Mouse (Mus musculus) CD8-positive naive resting alpha-beta T cell, adult 2 months (primary cell): ENCODE results near the gene St6galnac5.
A peak's percentile ranks its signal among the peaks of the same experiment; 100 is the strongest.

Experiments
- DNase-seq, 2 experiments: peaks; one replicate each; pipeline ENCODE4 v3.0.0; 2022; ENCODE audit warnings: low read depth in 2 of 2, low spot score in 2 of 2

St6galnac5 gene

DNA sequence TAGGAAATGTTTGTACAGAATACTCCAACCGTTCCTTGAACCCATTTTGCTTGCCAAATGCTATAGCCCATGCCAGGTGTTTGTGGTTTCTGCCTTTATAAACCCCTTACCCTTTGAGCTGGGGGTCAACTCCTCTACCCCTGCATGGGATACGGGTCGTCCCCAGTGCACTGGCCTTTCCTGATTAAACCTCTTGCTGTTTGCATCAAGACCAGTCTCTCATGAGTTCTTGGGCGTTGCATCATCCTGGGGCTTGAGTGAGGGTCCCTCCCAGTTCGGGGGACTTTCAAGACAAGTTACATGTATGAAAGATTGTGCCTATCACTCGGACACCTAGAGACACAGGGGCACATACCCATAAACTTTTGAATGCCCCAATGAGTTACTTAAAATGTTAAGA is 67.7 kb downstream of the St6galnac5 start:
- no peak for DNase-seq

DNA sequence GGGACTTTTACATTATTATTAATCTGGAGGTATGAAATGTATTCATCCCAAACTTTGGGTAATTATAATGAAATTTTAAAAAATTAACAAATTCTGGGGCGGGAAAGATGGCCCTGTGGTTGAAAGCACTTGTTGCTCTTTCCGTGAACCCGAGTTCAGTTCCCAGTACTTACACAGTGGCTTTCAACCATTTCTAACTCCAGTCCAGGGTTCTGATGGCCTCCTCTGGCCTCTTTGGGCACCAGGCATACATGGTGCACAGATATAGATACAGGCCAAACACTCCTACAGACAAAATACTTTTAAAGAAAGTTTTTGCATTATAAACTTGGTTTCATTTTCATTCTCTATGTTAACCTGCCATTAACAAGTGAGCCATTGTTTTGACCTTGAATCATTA is 68.4 kb downstream of the St6galnac5 start:
- no peak for DNase-seq

DNA sequence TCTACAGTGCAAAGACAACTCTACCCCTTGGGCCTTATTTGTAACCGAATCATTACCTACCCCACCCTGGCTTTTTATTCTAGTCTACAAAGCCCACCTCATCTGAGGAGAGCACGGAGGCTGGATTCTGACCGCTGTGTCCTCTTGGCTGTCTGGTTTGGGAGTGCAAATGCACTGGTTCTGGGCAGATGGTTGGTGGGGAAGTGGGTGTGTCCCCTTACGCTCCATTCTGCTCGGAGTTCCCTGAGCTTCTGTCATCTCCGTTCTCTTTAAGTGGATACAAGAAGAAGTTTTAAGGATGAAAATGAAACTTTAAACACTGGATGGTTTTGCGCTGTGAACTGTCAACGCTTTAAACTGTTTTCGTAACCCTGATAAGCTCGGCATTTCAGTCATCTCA is 68.9 kb downstream of the St6galnac5 start:
- no peak for DNase-seq

DNA sequence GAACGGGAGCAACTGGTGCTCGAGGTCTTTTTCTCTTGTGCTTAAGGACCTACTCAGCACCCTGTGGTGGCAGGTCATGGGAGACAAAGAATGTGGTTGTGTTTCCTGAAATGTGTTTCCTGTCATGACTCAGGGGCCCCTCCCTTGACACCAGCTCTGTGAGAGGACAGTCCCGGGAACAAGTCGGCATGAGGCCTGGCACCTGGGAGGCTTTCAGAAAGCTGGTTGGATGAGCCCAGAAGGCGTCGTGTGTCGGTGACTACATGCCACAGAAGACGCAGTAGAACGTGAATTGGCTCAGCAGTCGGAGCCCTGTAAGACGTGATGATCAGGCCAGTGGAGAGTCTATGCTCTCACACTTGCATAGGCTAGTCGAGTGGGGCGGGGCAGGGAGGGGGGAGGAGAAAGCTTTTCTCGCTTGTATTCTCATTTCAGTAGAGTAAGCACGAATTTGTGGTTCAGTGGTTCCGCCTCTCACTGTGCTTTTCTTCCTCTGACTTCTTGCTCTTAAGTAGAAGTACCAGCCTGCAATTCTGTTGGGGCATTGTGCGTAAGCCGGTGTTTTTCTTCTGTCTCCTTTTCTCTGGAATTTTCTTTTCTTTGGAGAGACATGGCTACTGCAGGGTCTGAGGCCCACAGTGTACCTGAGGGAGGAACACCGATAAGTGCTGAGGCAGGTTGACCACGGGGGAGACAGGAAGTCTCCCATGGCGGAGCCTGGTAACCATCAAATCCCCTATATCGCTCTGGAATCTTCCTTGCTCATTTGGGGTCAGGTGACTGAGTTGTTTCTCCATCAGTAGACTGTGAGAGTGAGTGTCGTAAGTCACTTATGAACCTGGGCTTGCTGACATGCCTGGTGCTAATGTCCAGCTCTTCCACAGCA is 69.6 kb downstream of the St6galnac5 start:
- peak; percentile 69 for DNase-seq

DNA sequence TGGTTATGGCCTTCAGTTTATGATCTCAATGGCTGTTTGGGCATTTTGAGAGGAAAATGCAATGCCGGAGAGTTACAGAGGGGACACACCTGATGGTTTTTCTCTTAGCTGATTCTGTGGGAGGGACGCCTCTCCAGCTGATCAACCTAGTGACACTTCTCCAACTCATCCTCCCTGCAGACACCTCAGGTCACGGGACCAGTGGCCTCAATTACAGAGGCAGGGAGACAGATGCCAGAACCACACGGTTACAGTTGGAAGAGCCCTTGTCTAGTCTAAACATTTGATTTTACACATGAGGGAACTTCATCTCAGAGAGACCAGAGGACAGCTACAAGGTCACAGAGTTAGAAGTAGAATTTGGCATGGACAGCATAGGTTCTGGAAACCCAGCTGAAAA is 70.5 kb downstream of the St6galnac5 start:
- no peak for DNase-seq

DNA sequence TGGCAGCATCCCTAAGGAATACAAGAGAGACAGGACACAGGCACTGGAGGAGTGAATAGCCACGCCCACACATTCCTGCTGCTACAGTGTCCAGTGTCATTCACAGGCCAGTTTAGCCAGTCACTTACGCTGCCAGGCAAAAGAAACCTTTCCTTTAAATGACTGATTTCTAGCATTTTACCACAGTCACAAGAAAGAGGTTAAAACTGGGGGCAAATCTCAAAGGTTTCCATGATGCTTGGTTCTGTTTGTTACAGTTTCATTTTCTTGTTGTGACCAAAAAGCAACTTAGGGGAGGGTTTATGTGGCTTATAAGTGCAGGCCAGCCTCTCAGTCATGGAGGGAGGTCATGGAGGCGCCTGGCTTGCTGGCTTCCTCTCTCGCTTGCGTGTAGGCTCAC is 74.4 kb downstream of the St6galnac5 start:
- DNase-seq = no peak

DNA sequence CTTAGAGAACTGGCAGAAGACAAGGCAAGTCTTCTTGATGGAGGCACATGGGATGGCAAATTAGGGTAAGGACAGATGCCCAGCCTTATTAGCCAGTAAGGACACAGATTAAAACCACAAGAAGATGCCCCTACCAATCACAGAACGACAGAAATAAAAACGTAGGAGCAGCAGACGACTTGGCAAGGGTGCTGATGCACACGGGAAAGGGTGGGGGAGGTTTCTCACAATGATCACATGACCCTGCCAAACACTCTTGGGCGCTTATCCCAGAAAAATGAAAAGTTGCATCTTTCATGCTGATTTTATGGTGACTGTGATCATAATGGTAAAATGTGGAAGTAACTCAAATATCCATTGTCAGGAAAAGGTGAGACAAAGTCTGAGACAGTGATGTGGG is 75.0 kb downstream of the St6galnac5 start:
- DNase-seq = no peak

DNA sequence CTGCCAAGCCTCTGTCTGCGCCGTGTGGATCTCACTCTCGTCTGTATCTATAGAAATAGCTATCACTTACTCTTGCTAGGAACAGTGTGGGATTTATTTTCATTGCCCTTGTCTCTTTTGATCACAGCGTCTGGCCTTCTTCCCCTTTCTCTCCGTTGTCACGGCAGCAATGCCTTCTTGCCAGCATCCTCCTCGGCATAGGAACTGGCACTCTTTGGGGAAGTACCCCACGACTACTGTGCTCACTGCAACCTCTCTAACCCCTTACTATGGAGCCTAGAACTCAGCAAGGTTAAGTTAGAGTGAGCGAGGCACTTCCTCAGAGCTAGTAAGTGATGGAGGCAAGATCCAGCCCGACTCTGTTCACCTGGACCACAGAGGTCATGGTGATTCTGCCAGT is 76.2 kb downstream of the St6galnac5 start:
- no peak for DNase-seq

DNA sequence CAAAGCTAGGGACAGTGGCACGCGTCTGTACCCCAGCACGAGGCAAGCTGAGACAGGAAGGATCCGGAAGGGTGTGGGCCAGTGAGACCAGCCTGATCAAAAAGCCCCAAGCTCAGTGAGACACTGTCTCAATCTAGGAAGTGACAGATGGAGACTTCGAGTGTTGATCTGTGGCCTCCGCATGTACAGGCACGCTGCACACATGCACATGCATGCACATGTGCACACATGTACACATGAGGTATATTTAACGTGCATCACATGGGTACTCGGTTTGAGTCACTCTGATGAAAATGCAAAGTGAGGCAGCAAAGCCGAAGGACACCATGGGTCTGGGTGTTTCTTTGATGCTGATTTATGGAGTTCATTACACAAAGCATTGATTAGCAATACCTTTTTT is 77.0 kb downstream of the St6galnac5 start:
- DNase-seq = no peak

DNA sequence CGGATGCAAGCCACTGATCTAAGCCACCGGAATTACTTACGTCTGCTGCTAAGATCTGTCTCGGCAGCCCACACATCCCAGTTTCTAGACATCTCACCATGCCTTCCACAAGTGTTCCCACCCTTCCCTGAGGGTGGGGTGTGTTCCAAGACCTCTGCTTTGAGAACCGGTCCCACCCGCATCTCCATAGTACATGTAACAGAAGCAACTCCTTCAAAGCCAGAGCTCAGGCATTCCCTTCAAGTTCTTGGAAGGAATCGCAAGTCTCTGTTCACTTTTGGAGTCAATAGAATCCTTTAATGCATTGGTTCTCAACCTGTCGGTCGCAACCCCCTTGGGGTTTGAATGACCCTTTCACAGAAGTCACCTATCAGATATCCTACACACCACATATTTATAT is 83.1 kb downstream of the St6galnac5 start:
- no peak for DNase-seq

DNA sequence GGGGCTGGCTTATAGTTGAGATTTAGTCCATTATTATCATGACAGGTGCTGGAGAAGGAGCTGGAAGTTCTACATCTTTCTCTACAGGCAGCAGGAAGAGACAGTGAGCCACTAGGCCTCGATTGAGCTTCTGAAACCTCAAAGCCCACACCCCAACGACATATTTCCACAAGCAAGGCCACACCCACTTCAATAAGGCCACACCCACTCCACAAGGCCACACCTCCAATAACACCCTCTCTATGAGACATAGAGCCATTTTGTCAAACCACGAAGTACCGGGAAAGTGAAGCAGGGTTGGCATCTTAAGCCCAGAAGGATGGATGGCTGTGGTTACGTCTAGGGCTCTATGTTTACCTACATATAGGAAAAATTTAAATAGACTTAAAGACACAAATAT is 84.8 kb downstream of the St6galnac5 start:
- DNase-seq = no peak

DNA sequence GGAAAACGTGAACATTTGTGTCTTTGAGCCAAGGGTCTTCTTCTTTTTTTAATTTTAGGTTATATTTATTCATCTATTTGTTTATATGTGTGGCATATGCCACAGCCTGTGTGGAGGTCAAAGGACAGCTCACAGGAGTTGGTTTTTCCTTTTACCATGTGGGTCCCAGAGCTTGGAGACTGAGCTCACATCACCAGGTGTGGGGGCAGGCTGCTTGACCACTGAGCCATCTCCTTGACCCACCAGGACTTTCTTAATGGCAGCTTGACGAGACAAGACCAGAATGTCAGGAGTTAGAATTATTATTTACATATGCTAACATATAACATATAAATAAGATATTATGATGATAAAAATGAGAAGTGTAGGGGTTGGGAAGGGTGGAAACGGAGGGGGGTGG is 85.9 kb downstream of the St6galnac5 start:
- DNase-seq = no peak

DNA sequence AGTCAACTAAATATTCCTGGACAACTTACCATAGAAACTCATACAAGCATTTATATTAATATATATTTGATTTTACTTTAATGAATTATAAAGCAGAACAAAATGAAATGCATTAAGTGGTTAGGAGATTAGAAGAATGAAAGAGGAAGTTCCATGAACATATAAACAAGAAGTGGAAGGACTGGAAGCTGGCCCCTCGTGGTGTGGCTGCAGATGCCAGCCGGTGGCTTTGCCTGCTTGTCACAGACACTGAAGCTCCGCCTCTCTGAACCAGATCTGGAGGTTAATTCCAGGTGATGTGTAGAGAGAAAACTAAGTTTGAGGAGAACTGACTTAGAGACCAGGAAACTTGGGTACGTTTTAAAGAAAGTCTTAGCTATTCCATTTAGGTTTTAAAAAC is 87.1 kb downstream of the St6galnac5 start:
- DNase-seq = no peak

DNA sequence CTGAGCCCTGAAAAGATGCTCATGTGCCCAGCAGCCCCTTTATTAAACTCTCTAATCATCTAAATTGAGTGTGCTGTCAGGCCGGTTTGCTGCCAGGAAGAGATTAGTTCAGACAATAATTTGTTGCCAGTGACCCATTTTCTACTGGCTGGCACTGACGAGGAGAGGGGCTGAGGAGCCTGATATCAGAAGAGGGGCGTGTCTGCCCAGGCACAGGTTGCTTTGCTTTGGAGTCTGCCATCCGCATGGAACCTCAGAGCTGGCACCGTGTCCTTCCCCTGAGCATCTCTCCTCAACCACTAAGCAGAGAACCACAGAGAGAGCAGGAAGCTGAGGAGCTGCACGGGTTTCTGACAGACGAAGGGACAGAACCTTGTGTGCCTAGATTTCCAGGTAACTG is 93.9 kb downstream of the St6galnac5 start:
- no peak for DNase-seq

DNA sequence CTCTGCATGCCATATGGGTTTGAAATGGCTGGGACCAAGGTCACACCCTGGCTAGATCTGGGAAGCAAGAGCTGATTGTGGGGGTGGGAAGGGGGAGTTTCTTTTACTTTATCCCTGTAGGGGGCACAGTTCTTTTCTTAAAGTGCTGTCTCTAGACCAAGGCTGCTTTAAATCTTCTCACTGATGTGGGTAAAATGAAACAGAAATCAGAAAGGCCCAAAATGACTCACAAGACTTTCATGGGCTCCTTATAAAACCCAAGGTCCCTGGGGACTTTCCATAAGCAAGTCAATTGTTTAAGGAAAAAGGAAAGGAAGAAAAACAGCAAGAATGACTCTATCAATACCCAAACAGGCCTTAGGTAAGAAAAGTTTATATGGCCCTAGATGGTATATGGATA is 95.3 kb downstream of the St6galnac5 start:
- DNase-seq = no peak

DNA sequence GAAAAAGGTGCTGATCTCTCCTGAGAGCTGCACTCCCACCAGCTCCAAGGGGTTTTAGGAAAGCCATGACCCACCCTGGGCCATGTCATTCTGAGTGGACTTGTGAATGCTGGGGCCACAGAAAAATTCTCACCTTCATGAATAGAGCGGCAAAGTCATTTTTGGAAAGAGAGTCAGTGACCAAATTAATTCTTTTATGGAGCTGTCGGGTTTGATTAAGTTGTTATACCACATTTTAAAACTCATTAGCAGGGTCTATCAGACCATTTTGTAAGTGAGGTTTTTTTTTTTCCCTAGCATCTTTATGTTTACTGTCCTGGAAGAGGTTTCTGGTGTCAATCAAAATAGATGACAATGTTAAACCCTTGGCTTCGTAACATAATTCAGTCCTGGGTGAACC is 98.5 kb downstream of the St6galnac5 start:
- no peak for DNase-seq

DNA sequence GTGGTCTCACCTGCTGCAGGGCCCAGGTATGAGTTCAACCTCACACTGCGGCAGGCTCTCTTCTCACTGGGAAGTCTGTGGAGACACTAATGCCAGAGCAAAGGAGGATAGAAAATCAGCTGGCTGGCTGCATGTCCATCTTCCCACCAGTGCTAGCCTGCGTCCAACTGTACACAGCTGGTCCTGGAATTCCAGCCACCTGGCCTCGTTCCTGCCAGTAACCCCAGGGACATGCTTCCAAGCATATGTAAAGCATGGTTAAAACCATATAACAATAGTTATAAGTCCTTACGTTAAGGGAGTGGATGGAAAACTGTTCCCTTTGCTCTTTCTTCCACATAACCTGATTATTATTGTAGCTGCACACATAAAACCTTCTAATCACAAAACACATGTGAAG is 100.3 kb downstream of the St6galnac5 start:
- no peak for DNase-seq

DNA sequence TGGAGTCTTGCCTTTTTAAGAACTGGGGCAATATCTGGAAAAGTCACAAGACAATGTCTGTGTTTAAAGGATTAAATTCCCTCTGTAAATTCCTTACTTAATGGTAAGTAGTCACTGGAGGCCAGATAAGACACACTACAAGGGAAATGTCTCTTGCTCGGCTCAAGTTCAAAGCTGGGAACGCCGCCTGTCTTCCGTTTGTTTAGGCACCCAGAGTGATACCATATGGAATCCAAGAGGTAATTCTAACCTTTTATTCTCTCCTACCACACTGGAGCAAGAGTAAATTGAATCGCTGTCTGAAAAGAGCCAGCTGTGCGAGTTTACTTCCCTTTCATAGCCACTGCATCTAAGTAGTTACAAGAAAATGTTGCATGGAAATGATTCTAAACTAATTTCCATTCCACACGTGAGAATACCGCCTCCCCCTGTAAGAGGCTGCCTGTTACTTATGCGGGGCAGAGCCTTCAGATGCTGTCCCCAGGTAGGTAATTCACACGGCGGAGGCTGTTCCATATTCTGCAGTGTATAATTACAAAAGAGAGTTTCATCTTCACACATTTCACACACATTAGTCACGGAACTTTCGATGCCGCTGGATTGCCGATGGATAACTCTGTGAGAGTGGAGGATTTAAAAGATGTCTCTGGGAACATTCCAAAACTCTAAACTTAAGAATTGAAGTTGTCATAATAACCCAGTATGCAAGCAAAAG is 101.8 kb downstream of the St6galnac5 start:
- DNase-seq = no peak

DNA sequence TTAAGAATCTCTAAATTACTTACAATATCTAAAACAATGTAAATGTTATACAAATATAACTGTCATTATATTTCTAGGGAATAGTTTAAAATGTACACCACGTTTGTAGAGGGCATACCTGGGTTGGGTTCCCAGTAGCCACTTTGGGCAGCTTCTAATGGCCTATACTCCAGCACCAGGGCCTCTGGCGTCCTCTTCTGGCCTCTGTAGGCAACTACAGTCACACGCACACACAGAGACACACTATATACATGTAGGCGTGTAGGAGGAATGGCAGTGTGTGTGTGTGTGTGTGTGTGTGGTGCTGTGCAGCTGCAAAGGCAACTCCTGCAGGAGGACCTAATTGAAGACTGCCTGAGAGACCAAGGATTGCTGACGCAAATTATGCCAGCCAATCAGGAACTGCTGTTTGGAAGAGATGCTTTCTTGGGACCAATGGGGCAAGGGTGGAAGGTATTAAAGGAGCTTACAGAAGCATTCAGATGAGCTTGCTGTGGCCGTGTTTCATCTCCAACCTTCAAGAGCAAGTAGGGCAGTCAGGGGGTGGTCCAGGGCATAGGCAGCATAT is 106.2 kb downstream of the St6galnac5 start:
- DNase-seq = no peak

DNA sequence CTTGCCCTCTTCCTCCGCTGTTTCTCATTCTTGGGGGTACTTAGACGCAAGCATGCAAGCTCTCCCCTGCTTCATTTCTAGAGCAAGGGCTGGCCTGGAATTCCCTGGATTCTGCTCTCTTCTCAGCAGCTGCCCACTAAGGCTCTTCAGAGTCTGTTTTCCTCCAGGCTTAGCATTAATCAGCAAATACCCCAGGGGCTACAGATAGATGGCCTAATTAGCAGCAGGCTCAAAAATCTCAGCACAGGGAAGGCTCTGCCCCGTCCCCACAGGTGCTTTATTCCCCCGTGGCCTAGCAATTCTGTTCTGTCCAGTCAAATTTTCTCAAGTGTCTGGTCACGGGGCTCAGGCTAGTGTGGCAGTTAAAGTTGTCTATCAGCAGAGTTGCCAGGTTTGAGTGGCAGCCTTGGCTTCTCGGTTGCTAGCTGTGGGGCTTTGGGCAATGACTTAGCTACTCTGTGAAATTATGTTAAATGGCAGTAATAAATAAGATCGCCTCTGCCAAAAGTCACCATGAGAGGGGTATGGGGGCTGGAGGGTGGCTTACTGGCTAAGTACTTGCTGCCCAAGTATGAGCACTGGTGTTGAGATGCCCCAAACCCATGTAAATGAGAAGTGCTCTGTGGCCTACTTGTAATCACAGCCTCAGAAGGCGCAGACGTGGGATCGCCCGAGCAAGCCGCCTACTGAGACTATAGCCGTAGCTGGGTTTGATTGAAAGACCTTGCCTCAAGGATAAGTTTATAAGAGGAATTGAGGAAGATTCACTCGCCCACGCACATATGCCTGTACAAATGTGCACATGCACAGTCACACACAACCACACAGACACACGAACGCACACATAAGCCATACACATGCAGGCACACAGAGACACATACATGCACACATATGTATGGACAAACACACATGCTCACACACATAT is 107.4 kb downstream of the St6galnac5 start:
- DNase-seq = no peak

DNA sequence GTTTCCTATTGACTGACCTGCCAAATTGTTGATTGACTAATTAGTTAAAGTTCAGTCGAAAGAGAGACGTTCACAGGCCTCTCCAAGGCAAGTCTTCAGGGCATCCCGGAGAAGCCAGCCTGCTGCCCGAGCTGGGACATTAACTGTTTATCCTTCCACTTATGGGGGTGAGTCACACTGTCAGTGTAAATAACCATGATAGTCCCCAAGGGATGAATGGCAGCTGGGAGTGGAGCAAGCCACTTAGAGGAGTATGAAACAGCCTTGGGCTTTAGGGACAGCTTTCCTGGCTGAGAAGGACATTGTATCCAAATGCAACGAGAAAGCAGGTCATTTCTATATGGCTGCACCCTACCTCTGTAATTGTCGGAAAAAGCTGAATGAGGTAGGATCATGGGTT is 109.5 kb downstream of the St6galnac5 start:
- DNase-seq = no peak
